Mouse (Mus musculus) limb, embryonic 11.5 days (tissue): ENCODE measurements around the gene Lrit3. TPM values are rescaled to one million over a fixed set of nuclear protein-coding genes. Genes with fewer than 3 reads are reported as not detected.
"Not testable (repeated sequence)": the region's sequence is repeated elsewhere in the genome, so short reads cannot be mapped to it uniquely, and the experiment has no call there.

Experiments used
- ATAC-seq: fragments of 200-750 bp; cut with Nextera tagmentation; 2 replicates; pipeline ENCODE4 v1.8.0; 2017; ENCODE audit warnings: low read depth; ENCODE audit not compliant: insufficient number of reproducible peaks, low FRiP score, low TSS enrichment
- DNase-seq: peaks from one replicate; pipeline ENCODE4 v3.0.0-alpha.2; 2015; ENCODE audit warnings: low spot score
- H3K27ac ChIP-seq: fragments of 300-500 bp; sonication (generic); replicated peaks from 2 replicates; pipeline ENCODE4 v1.5.1; 2014; ENCODE audit warnings: low read depth, mild to moderate bottlenecking, low read length
- H3K27me3 ChIP-seq: fragments of 300-500 bp; sonication (generic); 2 replicates; pipeline ENCODE4 v1.6.1; 2014; ENCODE audit warnings: mild to moderate bottlenecking, low read length, mixed read lengths; ENCODE audit not compliant: control insufficient read depth, insufficient read depth
- H3K36me3 ChIP-seq: fragments of 300-500 bp; sonication (generic); 2 replicates; pipeline ENCODE4 v1.6.1; 2014; ENCODE audit warnings: mild to moderate bottlenecking, low read length, moderate library complexity, mixed read lengths; ENCODE audit not compliant: control insufficient read depth, insufficient read depth
- H3K4me1 ChIP-seq: fragments of 300-500 bp; sonication (generic); 2 replicates; pipeline ENCODE4 v1.6.1; 2014; ENCODE audit warnings: low read length, mixed read lengths; ENCODE audit not compliant: control insufficient read depth, insufficient read depth
- H3K4me2 ChIP-seq: fragments of 300-500 bp; sonication (generic); 2 replicates; pipeline ENCODE4 v1.6.1; 2014; ENCODE audit warnings: low read depth, mild to moderate bottlenecking, moderate library complexity; ENCODE audit not compliant: severe bottlenecking
- H3K4me3 ChIP-seq: fragments of 300-500 bp; sonication (generic); 2 replicates; pipeline ENCODE4 v1.5.1; 2014; ENCODE audit warnings: low read depth, low read length
- H3K9ac ChIP-seq: fragments of 300-500 bp; sonication (generic); 2 replicates; pipeline ENCODE4 v1.6.1; 2014; ENCODE audit warnings: mild to moderate bottlenecking, low read length
- H3K9me3 ChIP-seq: fragments of 300-500 bp; sonication (generic); 2 replicates; pipeline ENCODE4 v1.6.1; 2016; ENCODE audit warnings: low read length; ENCODE audit not compliant: control insufficient read depth
- WGBS: fragments of 180-500 bp; shearing (Covaris S2); extraction: QIAGEN DNeasy Blood & Tissue Kit; methylation state at CpG from one replicate; pipeline ENCODE4 v1.1.7; 2014; 5-methylcytosine and 5-hydroxymethylcytosine counted together
- polyA plus RNA-seq: library from polyadenylated mRNA; unstranded; fragments of >200 nt; fragmentation: Nextera tagmentation; extraction: Ambion mirVana; gene quantifications from 2 replicates; pipeline ENCODE4 v1.2.1, GENCODE M21; 2014

Lrit3 gene
- polyA plus RNA-seq, 1 experiment from 2014 or later: not detected

GRCm38 (mm10) chr3:129757599-129757998 lies 46.2 kb downstream of the Lrit3 start:
- H3K9me3 ChIP-seq, ATAC-seq, H3K27me3 ChIP-seq, H3K36me3 ChIP-seq, H3K4me2 ChIP-seq, H3K9ac ChIP-seq, H3K27ac ChIP-seq, DNase-seq, H3K4me3 ChIP-seq, H3K4me1 ChIP-seq: not testable (repeated sequence)
- 91% methylated on average over 1 of the region's 1 CpGs for WGBS

- Histone ChIP-seq H3K9me3 (no peaks in the 10 kb centered on the region), H3K4me1 (no peaks in the 10 kb centered on the region), H3K9ac (no peak within 1 kb of the TSS), H3K27me3 (0 out of 2 replicates have a peak, but pooled peaks cover 2% of the 10 kb centered on the region), H3K36me3 (no peaks in the 10 kb centered on the region), H3K4me2 (peak within 1 kb of the TSS; percentile 8; the same call in 1 of the 2 replicates), H3K27ac (no peak within 1 kb of the TSS), H3K4me3 (no peak within 1 kb of the TSS)
- 10% methylated on average over 20 of the region's 20 CpGs for WGBS
- ATAC-seq (no peak), DNase-seq (peak; percentile 50)
Measured at GRCm38 (mm10) chr3:129754650-129755604, 48.9 kb downstream of the Lrit3 start, which contains the start of gene Egf. Gene Egf (minus strand): TSS chr3:129755316.

GRCm38 (mm10) chr3:129744803-129745202 lies 59.0 kb downstream of the Lrit3 start:
- DNase-seq (peak; percentile 62), ATAC-seq (no peak)
- no peaks in the 10 kb centered on the region for H3K4me1 ChIP-seq
- 66% methylated on average over 8 of the region's 8 CpGs for WGBS
- no peak overlapping the region for H3K27ac ChIP-seq
- H3K4me2 ChIP-seq: no peak overlapping the region
- H3K9me3 ChIP-seq: no peaks in the 10 kb centered on the region
- H3K36me3 ChIP-seq: no peaks in the 10 kb centered on the region
- H3K9ac ChIP-seq: no peak overlapping the region
- H3K27me3 ChIP-seq: no peaks in the 10 kb centered on the region
- H3K4me3 ChIP-seq: no peak overlapping the region

DNA sequence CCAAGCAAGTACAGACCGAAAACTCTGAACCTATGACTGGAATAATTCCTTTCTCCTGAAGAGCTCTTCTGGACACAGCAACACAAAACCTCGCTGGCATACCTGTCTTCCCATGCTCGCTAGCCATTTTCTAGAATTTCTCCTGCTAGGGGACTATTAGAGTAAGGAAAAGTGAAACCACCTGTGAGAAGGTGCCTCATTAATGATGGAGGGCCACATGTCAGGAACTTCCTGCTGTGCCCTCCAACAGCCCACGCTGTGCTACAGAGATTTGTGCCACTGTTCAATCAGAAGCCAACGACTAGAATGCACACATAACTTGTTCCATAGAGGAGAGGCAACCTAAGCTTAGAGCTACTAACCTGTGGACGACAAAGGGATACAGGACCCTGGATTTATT lies 61.0 kb downstream of the Lrit3 start:
- no peaks in the 10 kb centered on the region for H3K27me3 ChIP-seq
- no peaks in the 10 kb centered on the region for H3K36me3 ChIP-seq
- no peak overlapping the region for H3K4me3 ChIP-seq
- ATAC-seq (no peak), DNase-seq (peak; percentile 50)
- no peak overlapping the region for H3K27ac ChIP-seq
- no peaks in the 10 kb centered on the region for H3K9me3 ChIP-seq
- H3K4me1 ChIP-seq: no peaks in the 10 kb centered on the region
- no peak overlapping the region for H3K9ac ChIP-seq
- WGBS: 38% methylated on average over 6 of the region's 6 CpGs
- H3K4me2 ChIP-seq: no peak overlapping the region

DNA sequence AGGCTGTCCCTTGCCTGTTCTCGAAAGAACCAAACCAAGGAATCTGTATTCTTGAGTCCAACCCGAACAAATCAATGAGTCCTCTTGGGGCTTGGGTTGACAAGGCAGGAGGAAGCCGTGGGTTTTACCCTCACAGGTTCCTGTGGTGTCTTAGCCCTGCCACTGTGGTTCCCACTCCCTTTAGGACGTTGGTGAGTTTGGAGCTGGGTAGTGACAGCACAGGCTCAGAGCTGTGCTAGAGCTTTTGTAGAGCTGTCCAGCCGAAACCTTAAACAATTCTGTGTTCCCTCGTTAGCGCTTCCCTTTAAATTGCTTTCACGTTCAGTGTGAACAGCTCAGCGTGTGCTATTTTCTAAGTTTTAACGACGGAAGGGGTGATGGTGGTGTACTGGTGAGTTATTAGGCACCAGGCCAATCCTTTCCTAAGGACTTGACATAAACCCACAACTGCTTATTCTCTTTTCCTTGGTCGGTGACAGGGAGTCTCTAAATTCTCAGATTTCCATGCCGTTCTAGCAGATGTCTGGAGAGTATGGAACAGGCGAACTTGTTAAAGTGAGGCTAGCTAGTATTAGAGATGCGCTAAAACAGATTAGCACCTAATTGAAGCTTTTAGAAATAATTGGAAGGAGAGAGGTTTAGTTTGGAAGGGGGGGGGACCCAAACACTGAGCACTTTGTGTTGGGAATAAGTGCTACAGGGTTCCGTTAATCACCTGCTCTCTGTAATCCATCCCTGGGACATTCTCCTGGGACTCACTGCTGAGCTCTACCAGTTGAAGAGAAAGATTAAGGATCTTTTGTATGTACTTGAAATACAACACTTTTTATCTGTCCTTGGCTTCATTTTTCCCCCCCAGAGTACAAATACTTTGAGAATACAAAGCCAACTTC lies 65.3 kb downstream of the Lrit3 start:
- Histone ChIP-seq H3K4me2 (no peak overlapping the region), H3K4me1 (no peaks in the 10 kb centered on the region), H3K9ac (no peak overlapping the region), H3K27me3 (no peaks in the 10 kb centered on the region), H3K9me3 (no peaks in the 10 kb centered on the region), H3K4me3 (no peak overlapping the region), H3K27ac (no peak overlapping the region), H3K36me3 (no peaks in the 10 kb centered on the region)
- DNase-seq (peak; percentile 27), ATAC-seq (no peak)
- WGBS: 38% methylated on average over 16 of the region's 16 CpGs

Other genes starting within 250 kb of the Lrit3 start
- 0.92 and 0.94 TPM in 2 replicates for gene Egf, start 48.7 kb downstream of the Lrit3 start, polyA plus RNA-seq
- gene Rrh, start 18.6 kb upstream of the Lrit3 start, polyA plus RNA-seq: 0.09 TPM in 1 of 2 replicates, not detected in the other
- 44.1 and 55.8 TPM in 2 replicates for gene Gar1, start 27.4 kb upstream of the Lrit3 start, polyA plus RNA-seq
- 0.09 TPM in 1 of 2 replicates, not detected in the other for gene Cfi, start 31.9 kb upstream of the Lrit3 start, polyA plus RNA-seq
- 23.9 and 25.9 TPM in 2 replicates for gene Pla2g12a, start 74.6 kb upstream of the Lrit3 start, polyA plus RNA-seq
- gene Casp6, start 97.4 kb upstream of the Lrit3 start, polyA plus RNA-seq: 109 and 120 TPM in 2 replicates
- gene Mcub, start 166.2 kb upstream of the Lrit3 start, polyA plus RNA-seq: 12.5 and 14.1 TPM in 2 replicates